Mouse (Mus musculus) spleen, adult 2 months (tissue): Measurements from ENCODE around the gene Brox. TPM values are rescaled to one million over a fixed set of nuclear protein-coding genes. Genes with fewer than 3 reads are reported as not detected.

ENCODE experiments used
- DNase-seq, 2 experiments: peaks; one replicate each; pipeline versions ENCODE4 v3.0.0 to v3.0.0-alpha.2; 2012 to 2021; ENCODE audit warnings: low spot score in 2 of 2, low read depth in 1 of 2
- H3K27ac ChIP-seq: fragments of 200-500 bp; 2 replicates; pipeline ENCODE4 v1.5.1; 2012; ENCODE audit warnings: low read length, inconsistent platforms; ENCODE audit not compliant: insufficient read depth
- H3K27me3 ChIP-seq: fragments of 200-500 bp; 2 replicates; pipeline ENCODE4 v1.6.1; 2012; ENCODE audit warnings: mild to moderate bottlenecking, moderate library complexity, low read length, inconsistent platforms; ENCODE audit not compliant: control insufficient read depth, insufficient read depth
- H3K36me3 ChIP-seq: fragments of 200-500 bp; 2 replicates; pipeline ENCODE4 v1.6.1; 2012; ENCODE audit warnings: mild to moderate bottlenecking, low read length, inconsistent platforms; ENCODE audit not compliant: control insufficient read depth, insufficient read depth
- H3K4me1 ChIP-seq: fragments of 200-500 bp; 2 replicates; pipeline ENCODE4 v1.6.1; 2011; ENCODE audit warnings: inconsistent platforms; ENCODE audit not compliant: control insufficient read depth, insufficient read depth, insufficient read length
- H3K4me3 ChIP-seq: fragments of 200-500 bp; 2 replicates; pipeline ENCODE4 v1.5.1; 2011; ENCODE audit warnings: mild to moderate bottlenecking, inconsistent platforms; ENCODE audit not compliant: insufficient read depth, insufficient read length; ENCODE audit errors: extremely low read depth
- CTCF ChIP-seq: fragments of 200-500 bp; IDR thresholded peaks from 2 replicates; pipeline ENCODE4 v1.5.1; 2011; ENCODE audit warnings: mild to moderate bottlenecking, inconsistent platforms; ENCODE audit not compliant: insufficient read depth, insufficient read length, insufficient replicate concordance; ENCODE audit errors: extremely low read depth
- POLR2A ChIP-seq: fragments of 200-500 bp; IDR thresholded peaks from 2 replicates; pipeline ENCODE4 v1.6.1; 2011; ENCODE audit warnings: low read depth, low read length, inconsistent platforms
- WGBS: fragments of 180-500 bp; shearing (Covaris S2); methylation state at CpG from one replicate; pipeline ENCODE4 v1.1.7; 2018; 5-methylcytosine and 5-hydroxymethylcytosine counted together
- polyA plus RNA-seq: library from polyadenylated mRNA; depleted of rRNA; stranded (reverse); fragments of >200 nt; gene quantifications from 2 replicates; pipeline ENCODE4 v1.2.3, GENCODE M21; 2012

Gene Brox
- polyA plus RNA-seq, 1 experiment, result 11.3 TPM

DNA sequence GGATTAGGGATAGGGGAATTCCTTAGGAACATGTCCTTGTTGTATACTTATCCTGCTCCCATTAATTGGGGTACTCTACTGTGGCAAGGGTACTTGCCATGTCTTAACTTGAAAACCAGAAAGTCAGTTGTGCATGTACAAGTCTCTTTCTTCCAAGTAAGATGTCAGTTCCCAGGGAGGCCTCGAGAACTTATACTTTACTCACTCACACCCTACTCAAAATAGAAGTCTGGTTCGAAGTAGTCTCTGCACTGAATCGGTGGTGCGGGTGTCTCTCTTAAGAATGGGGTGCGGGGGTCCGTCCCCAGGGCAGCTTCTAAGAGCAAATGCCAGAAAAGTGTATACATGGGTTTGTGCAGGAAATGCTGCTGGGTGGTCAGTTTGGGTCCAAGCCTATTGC lies 2.1 kb upstream of the Brox start:
- no peak overlapping the region for H3K27ac ChIP-seq
- H3K4me1 ChIP-seq, result no peaks in the 10 kb centered on the region
- no peaks in the 10 kb centered on the region for H3K27me3 ChIP-seq
- TF ChIP-seq CTCF, result no peak
- no peak for TF ChIP-seq POLR2A
- no peaks in the 10 kb centered on the region for H3K36me3 ChIP-seq
- DNase-seq, result peak; percentile 89 to 91
- no peak overlapping the region for H3K4me3 ChIP-seq
- 86% methylated on average over 6 of the region's 6 CpGs for WGBS

DNA sequence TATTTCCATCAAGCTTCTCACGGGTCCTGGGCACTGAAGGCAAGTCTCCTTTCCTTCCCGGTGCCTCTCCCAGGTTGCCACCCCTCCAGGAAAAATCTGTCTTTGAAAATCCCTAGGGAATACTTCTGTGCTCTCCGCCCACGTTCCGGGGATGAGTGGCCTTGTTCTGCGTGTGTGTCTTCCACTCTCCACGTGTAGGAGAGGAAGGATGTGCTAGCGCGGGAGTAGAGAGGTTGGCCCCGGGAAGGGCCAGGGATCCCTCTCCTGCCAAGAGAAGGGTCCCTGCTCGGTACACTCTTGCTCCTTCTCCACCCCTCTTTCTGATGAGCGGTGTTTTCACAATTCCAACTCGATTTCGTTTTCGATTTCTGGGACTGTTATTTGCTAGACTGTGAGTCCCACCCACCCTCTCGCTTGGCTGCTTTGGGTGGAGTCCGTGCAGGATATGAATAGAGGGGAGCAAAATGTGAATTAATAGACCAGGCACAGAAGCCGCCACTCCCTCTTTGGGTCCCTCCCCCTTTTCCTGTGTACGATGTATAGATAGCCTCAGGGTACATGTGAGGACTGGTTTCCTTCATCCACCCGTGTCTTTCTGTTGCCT lies 919 bp upstream of the Brox start:
- no peaks in the 10 kb centered on the region for H3K27me3 ChIP-seq
- H3K4me3 ChIP-seq, result peak overlapping the region; percentile 95
- peaks cover 7% of the 10 kb centered on the region for H3K36me3 ChIP-seq
- TF ChIP-seq POLR2A, result peak; percentile 18
- no peak for TF ChIP-seq CTCF
- DNase-seq, result peak; percentile 43 to 72
- WGBS, result under 1% methylated on average over 20 of the region's 20 CpGs
- H3K4me1 ChIP-seq, result no peaks in the 10 kb centered on the region
- H3K27ac ChIP-seq, result peak overlapping the region; percentile 91

DNA sequence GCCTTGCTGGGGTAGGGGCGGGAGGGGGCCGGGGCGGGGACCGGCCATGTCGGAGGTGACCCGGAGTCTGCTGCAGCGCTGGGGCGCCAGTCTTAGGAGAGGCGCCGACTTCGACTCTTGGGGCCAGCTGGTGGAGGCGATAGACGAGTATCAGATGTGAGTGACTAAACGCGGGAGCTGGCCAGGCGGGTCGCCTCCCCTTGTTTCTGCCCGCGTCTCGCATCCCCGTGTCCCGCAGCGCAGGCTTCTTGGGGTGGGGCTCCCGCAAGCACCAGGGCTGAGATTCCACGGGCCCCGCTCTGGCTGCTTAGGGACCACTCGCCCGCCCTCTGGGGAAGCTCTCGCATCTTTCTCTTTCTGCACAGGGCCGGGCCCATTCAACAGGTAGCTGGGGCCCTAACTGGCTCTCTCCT lies 410 bp upstream of the Brox start:
- H3K27ac ChIP-seq, result peak overlapping the region; percentile 91
- peaks cover 11% of the 10 kb centered on the region for H3K36me3 ChIP-seq
- no peaks in the 10 kb centered on the region for H3K4me1 ChIP-seq
- no peak for TF ChIP-seq CTCF
- H3K27me3 ChIP-seq, result no peaks in the 10 kb centered on the region
- peak overlapping the region; percentile 95 for H3K4me3 ChIP-seq
- WGBS, result under 1% methylated on average over 30 of the region's 30 CpGs
- DNase-seq, result peak; percentile 28 to 30

DNA sequence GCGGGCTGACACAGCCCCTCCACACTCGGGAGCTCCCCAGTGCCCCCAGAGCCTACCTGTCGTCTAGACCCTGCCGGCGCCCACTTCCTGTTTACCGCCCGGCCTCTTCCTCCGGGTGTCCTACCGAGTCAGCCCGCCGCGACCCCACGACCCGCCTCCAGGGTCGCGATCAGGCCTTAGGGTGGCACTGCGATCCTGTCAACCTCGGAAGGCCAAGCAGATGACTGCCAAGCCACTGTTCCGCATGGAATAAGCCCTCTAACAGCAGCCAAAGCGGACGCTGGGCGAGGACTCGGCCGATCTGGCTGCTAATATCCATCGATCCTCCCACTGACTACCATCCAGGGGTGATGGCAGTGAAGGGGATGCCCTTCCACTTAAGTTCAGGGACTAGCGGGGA lies 604 bp downstream of the Brox start, which contains the start of gene Aida:
Gene Aida, plus strand, starts transcription at position 126 of the 400 bp plus-strand sequence.
- peak in 1 of 2 experiments; percentile 58 for DNase-seq
- Histone ChIP-seq H3K27me3 (no peaks in the 10 kb centered on the region), H3K4me3 (peak within 1 kb of the TSS; percentile 95), H3K4me1 (no peaks in the 10 kb centered on the region), H3K36me3 (peaks cover 11% of the 10 kb centered on the region), H3K27ac (peak within 1 kb of the TSS; percentile 97)
- under 1% methylated on average over 26 of the region's 26 CpGs for WGBS
- TF ChIP-seq POLR2A (no peak), CTCF (no peak)

DNA sequence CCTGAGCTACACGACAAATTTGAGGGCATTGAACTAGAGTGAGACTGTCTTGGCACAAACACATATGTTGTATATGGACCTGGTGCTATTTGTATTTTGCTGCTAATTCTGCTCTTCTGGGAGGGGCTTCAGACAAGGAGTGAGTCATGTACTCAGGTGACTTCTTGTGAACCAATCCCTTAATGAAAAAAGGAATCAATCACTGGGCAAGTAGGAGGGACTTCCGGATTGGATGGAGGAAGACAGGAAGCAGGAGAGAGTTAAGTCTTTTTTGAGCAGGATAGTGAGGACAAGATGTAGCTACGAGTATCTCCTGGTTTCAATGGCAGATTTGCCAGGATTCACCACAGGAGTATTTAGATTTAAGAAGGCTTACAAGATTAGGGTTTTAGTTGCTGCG lies 7.5 kb downstream of the Brox start:
- no peak overlapping the region for H3K27ac ChIP-seq

DNA sequence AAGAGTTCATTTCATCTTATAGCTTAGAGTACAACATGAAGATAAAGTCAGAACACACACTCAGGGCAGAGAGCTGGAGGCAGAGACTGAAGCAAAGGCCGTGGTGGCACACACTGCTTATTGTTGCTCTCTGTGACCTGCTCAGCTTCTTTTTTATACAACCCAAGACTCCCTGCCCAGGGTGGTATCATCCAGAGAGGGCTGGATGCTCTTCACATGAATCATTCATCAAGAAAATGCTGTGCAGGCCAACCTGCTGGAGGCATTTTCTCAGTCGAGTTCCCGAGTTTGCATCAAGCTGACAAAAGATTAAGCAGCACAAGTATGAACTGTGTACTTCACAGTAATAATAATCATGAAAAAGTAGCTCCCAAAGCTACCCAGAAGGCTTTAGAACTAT lies 8.7 kb downstream of the Brox start:
- no peak for TF ChIP-seq CTCF
- no peak for DNase-seq
- Histone ChIP-seq H3K27me3 (no peaks in the 10 kb centered on the region), H3K27ac (no peak overlapping the region), H3K4me3 (no peak overlapping the region), H3K4me1 (no peaks in the 10 kb centered on the region), H3K36me3 (peaks cover 50% of the 10 kb centered on the region)
- WGBS, result 97% methylated on average over 3 of the region's 3 CpGs

More for the DNA sequence above, 7.5 kb downstream of the Brox start:
- H3K4me3 ChIP-seq, result no peak overlapping the region
- H3K27me3 ChIP-seq, result no peaks in the 10 kb centered on the region
- TF ChIP-seq CTCF (no peak), POLR2A (no peak)
- H3K36me3 ChIP-seq, result peaks cover 47% of the 10 kb centered on the region
- H3K4me1 ChIP-seq, result no peaks in the 10 kb centered on the region
- 93% methylated on average over 4 of the region's 4 CpGs for WGBS
- no peak for DNase-seq

DNA sequence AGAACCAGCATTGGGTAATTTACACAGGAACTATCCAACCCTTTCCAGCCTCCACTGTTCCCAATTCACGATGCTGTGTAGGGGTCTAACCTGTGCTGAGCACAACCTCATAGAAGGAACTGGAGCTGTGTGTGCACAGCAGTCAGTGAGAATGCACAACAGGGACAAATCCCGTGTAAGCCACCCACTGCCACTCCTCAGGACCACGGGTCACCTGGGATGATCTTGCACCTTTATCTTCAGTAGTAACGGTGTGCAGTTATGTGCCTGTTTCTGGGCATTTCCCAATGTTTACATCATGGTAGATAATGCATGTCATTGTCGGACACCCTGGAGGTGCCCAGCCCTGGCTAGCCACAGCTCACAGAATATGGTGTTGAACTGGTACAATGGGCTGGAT lies 21.3 kb downstream of the Brox start:
- H3K36me3 ChIP-seq, result peaks cover 12% of the 10 kb centered on the region
- TF ChIP-seq POLR2A (no peak), CTCF (no peak)
- DNase-seq, result no peak
- no peaks in the 10 kb centered on the region for H3K4me1 ChIP-seq
- no peaks in the 10 kb centered on the region for H3K27me3 ChIP-seq
- H3K27ac ChIP-seq, result no peak overlapping the region
- WGBS, result 83% methylated on average over 5 of the region's 5 CpGs
- H3K4me3 ChIP-seq, result no peak overlapping the region
